Mouse (Mus musculus): ENCODE measurements around the gene Pgd. TPM values are rescaled to one million over a fixed set of nuclear protein-coding genes. Genes with fewer than 3 reads are reported as not detected.
"Not testable (repeated sequence)": the region's sequence is repeated elsewhere in the genome, so short reads cannot be mapped to it uniquely, and the experiment has no call there.

Gene Pgd
- polyA plus RNA-seq, 1 experiment from 2014 or later, result 250 TPM

GRCm38 (mm10) chr4:149131789-149132565 lies 34.6 kb downstream of the Pgd start:
- Histone ChIP-seq H3K9me3 (ENCODE audit: control insufficient read depth, low read length) (no peaks in the 10 kb centered on the region), H3K27ac (ENCODE audit: low read length) (no peak overlapping the region), H3K36me3 (ENCODE audit: control insufficient read depth, insufficient read depth, low read length) (peaks cover 7% of the 10 kb centered on the region; the same call in 1 of the 2 replicates), H3K9ac (ENCODE audit: low read depth, low read length) (no peak overlapping the region), H3K27me3 (replicated peaks; ENCODE audit: control insufficient read depth, insufficient read depth, low read length) (no peaks in the 10 kb centered on the region), H3K4me2 (ENCODE audit: low read depth, low read length) (no peak overlapping the region), H3K4me3 (ENCODE audit: low read length) (no peak overlapping the region), H3K4me1 (ENCODE audit: control insufficient read depth, insufficient read depth, low read length) (peaks cover 8% of the 10 kb centered on the region)
- 62% methylated on average over 21 of the region's 21 CpGs for WGBS
- no peak for ATAC-seq

DNA sequence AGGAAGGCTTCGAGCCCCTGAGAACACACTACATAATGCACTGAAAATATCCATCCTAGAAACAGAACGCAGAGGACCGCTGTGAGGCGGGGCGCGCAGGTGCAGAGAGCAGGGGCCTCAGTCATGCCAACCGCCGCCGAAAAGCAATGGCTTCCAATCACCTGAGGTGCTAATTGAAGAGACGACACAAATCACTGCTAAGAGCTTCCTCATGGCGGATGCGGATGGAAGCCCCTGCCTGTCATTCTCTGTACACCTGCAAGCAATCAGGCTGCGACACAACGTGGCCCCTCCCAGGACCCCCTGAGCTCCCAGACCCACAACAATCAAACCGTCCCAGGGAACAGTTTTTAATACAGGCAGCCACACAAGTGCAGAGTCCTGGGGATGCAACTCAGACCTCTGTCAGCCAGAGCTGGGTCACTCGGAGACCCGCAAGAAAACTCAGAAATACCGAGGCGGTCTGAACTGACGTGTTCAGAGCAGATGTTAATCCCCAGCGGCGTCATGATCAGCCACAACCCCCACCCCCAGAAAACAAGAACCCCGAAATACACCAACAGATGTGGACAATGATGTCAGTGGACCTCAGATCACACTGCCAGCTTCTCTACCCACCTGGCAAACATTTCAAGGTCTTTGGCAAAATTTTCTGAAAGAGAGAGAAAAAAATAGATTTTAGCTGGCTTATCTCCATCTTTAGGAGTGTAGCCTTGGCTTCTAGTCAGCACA lies 35.4 kb downstream of the Pgd start:
- WGBS, result 90% methylated on average over 23 of the region's 23 CpGs
- Histone ChIP-seq H3K36me3 (ENCODE audit: control insufficient read depth, insufficient read depth, low read length) (peaks cover 7% of the 10 kb centered on the region; the same call in 1 of the 2 replicates), H3K9me3 (ENCODE audit: control insufficient read depth, low read length) (no peaks in the 10 kb centered on the region), H3K4me2 (ENCODE audit: low read depth, low read length) (no peak overlapping the region), H3K4me3 (ENCODE audit: low read length) (no peak overlapping the region), H3K4me1 (ENCODE audit: control insufficient read depth, insufficient read depth, low read length) (peaks cover under 1% of the 10 kb centered on the region; the same call in 1 of the 2 replicates), H3K27me3 (replicated peaks; ENCODE audit: control insufficient read depth, insufficient read depth, low read length) (no peaks in the 10 kb centered on the region), H3K27ac (ENCODE audit: low read length) (no peak overlapping the region), H3K9ac (ENCODE audit: low read depth, low read length) (no peak overlapping the region)
- ATAC-seq, result no peak

DNA sequence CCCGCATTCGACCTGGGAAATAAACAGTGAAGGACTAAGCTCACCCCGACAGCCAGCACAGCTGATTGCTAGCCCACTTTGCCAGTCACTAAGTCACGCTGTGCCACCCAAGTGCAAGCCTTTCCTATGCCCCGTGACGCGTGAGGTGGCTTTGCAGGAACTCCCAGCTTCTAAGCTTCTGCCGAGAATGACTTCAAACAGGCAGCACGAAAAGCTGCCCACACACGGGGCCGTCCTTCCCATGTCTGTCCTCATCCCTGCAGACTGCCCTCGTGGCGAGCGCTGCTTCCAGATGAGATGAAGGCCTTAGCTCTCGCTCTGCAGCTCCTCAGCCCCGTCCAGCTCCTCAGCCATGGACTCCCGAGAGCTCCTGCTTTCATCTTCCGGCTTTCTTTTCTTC lies 38.1 kb downstream of the Pgd start:
- no peak for ATAC-seq
- H3K9ac ChIP-seq (ENCODE audit: low read depth, low read length), result no peak overlapping the region
- peaks cover 7% of the 10 kb centered on the region; the same call in 1 of the 2 replicates for H3K36me3 ChIP-seq (ENCODE audit: control insufficient read depth, insufficient read depth, low read length)
- no peak overlapping the region for H3K4me3 ChIP-seq (ENCODE audit: low read length)
- no peak overlapping the region for H3K27ac ChIP-seq (ENCODE audit: low read length)
- WGBS, result 73% methylated on average over 18 of the region's 18 CpGs
- H3K4me2 ChIP-seq (ENCODE audit: low read depth, low read length), result no peak overlapping the region
- 0 out of 2 replicates have a peak, but pooled peaks cover under 1% of the 10 kb centered on the region for H3K4me1 ChIP-seq (ENCODE audit: control insufficient read depth, insufficient read depth, low read length)
- H3K27me3 ChIP-seq (replicated peaks; ENCODE audit: control insufficient read depth, insufficient read depth, low read length), result no peaks in the 10 kb centered on the region
- H3K9me3 ChIP-seq (ENCODE audit: control insufficient read depth, low read length), result no peaks in the 10 kb centered on the region

DNA sequence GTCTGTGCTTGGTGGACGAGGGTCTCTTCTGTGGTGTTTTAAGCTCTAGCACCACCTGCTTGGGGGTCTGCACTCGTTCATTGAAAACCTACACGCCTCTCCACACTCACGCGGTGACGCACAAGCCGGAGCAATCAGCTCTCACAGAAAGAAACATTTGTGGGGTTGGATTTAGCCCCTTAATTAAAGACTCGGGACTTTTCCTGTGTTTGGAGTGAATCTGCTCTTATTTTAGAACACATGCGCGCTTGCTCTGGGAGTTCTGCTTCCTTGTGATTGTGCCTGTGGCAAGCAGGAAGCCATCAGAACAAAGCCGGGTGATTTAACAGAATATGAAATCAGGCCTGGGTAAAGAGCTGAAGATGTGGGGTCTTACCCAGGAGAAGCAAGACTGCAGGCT lies 39.9 kb downstream of the Pgd start, which contains the start of gene Cort:
Cort (minus strand) TSS at position 101 of the 400 bp plus-strand sequence.
- H3K9ac ChIP-seq (ENCODE audit: low read depth, low read length), result no peak within 1 kb of the TSS
- H3K4me2 ChIP-seq (ENCODE audit: low read depth, low read length), result no peak within 1 kb of the TSS
- H3K4me3 ChIP-seq (ENCODE audit: low read length), result no peak within 1 kb of the TSS
- 0 out of 2 replicates have a peak, but pooled peaks cover 4% of the 10 kb centered on the region for H3K4me1 ChIP-seq (ENCODE audit: control insufficient read depth, insufficient read depth, low read length)
- no peaks in the 10 kb centered on the region for H3K9me3 ChIP-seq (ENCODE audit: control insufficient read depth, low read length)
- no peaks in the 10 kb centered on the region for H3K27me3 ChIP-seq (replicated peaks; ENCODE audit: control insufficient read depth, insufficient read depth, low read length)
- no peak within 1 kb of the TSS for H3K27ac ChIP-seq (ENCODE audit: low read length)
- no peak for ATAC-seq
- H3K36me3 ChIP-seq (ENCODE audit: control insufficient read depth, insufficient read depth, low read length), result peaks cover 7% of the 10 kb centered on the region; the same call in 1 of the 2 replicates
- 81% methylated on average over 11 of the region's 11 CpGs for WGBS

GRCm38 (mm10) chr4:149126115-149126509 lies 40.5 kb downstream of the Pgd start:
- no peak overlapping the region for H3K27ac ChIP-seq (ENCODE audit: low read length)
- H3K4me1 ChIP-seq (ENCODE audit: control insufficient read depth, insufficient read depth, low read length), result 0 out of 2 replicates have a peak, but pooled peaks cover 4% of the 10 kb centered on the region
- 58% methylated on average over 6 of the region's 6 CpGs for WGBS

GRCm38 (mm10) chr4:149125341-149126114 lies 41.0 kb downstream of the Pgd start:
- H3K4me3 ChIP-seq (ENCODE audit: low read length), result no peak overlapping the region
- H3K9ac ChIP-seq (ENCODE audit: low read depth, low read length), result no peak overlapping the region
- 0 out of 2 replicates have a peak, but pooled peaks cover 4% of the 10 kb centered on the region for H3K4me1 ChIP-seq (ENCODE audit: control insufficient read depth, insufficient read depth, low read length)
- 63% methylated on average over 11 of the region's 11 CpGs for WGBS
- H3K4me2 ChIP-seq (ENCODE audit: low read depth, low read length), result no peak overlapping the region
- H3K9me3 ChIP-seq (ENCODE audit: control insufficient read depth, low read length), result no peaks in the 10 kb centered on the region
- peaks cover 2% of the 10 kb centered on the region; the same call in 1 of the 2 replicates for H3K36me3 ChIP-seq (ENCODE audit: control insufficient read depth, insufficient read depth, low read length)
- H3K27me3 ChIP-seq (replicated peaks; ENCODE audit: control insufficient read depth, insufficient read depth, low read length), result no peaks in the 10 kb centered on the region
- no peak for ATAC-seq
- H3K27ac ChIP-seq (ENCODE audit: low read length), result no peak overlapping the region

More at GRCm38 (mm10) chr4:149126115-149126509, 40.5 kb downstream of the Pgd start:
- H3K9me3 ChIP-seq (ENCODE audit: control insufficient read depth, low read length), result no peaks in the 10 kb centered on the region
- ATAC-seq, result no peak
- peaks cover 5% of the 10 kb centered on the region; the same call in 1 of the 2 replicates for H3K36me3 ChIP-seq (ENCODE audit: control insufficient read depth, insufficient read depth, low read length)
- no peaks in the 10 kb centered on the region for H3K27me3 ChIP-seq (replicated peaks; ENCODE audit: control insufficient read depth, insufficient read depth, low read length)
- H3K4me2 ChIP-seq (ENCODE audit: low read depth, low read length), result no peak overlapping the region
- no peak overlapping the region for H3K9ac ChIP-seq (ENCODE audit: low read depth, low read length)
- H3K4me3 ChIP-seq (ENCODE audit: low read length), result no peak overlapping the region

DNA sequence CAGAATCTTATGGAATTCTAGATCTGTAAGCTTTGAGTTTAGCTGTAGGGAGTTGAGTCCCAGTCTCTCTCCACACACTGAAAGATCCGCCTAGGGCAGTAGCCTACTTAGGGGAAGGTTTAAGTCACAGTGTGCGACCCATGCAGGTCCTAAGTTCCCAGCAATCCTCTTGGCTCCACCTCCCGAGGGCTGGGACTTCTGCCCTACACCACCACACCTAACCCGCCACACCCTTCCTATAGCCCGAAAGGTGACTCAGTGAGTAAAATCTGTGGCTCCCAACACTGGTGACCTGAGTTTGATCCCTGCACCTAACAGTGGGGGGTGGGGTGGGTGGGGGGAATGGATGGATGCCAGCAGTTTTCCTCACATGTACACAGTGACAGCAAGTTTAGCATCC lies 43.1 kb downstream of the Pgd start:
- Histone ChIP-seq H3K27me3 (replicated peaks; ENCODE audit: control insufficient read depth, insufficient read depth, low read length) (no peaks in the 10 kb centered on the region), H3K9me3 (ENCODE audit: control insufficient read depth, low read length) (no peaks in the 10 kb centered on the region), H3K4me2 (ENCODE audit: low read depth, low read length) (no peak overlapping the region), H3K27ac (ENCODE audit: low read length) (no peak overlapping the region), H3K4me1 (ENCODE audit: control insufficient read depth, insufficient read depth, low read length) (0 out of 2 replicates have a peak, but pooled peaks cover 4% of the 10 kb centered on the region), H3K4me3 (ENCODE audit: low read length) (no peak overlapping the region), H3K36me3 (ENCODE audit: control insufficient read depth, insufficient read depth, low read length) (no peaks in the 10 kb centered on the region), H3K9ac (ENCODE audit: low read depth, low read length) (no peak overlapping the region)
- ATAC-seq, result peak; percentile 79
- WGBS, result 52% methylated on average over 5 of the region's 5 CpGs

DNA sequence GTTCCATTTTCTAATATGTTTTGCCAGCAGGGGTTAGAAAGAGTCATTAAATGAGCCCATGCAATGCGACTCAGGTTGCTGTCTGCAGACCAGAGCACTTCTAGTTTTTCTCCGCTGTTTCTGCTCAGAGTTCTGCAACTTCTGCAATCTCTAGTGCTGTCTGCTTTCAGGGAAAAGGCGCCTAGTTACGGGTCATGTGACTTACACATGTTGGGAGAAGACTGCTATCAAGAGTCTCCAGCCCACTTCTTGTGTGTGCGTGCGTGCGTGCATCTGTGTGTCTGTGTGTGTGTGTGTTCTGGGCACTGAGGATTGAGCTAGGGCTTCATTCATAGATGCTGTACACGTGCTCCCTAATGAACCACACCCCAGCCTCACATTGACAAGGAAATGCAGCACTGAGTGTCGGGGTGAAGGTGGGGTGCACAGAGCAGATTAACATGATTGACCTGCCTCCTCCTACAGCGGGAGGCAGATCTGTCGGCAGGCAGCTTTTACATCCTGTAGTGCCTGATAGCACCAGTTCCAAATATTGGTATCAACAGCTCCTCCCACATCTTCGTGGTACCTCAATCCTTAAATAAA lies 46.5 kb downstream of the Pgd start:
- 84% methylated on average over 12 of the region's 12 CpGs for WGBS
- not testable (repeated sequence) for H3K4me2 ChIP-seq (ENCODE audit: low read depth, low read length); H3K36me3 ChIP-seq (ENCODE audit: control insufficient read depth, insufficient read depth, low read length); H3K27me3 ChIP-seq (replicated peaks; ENCODE audit: control insufficient read depth, insufficient read depth, low read length); H3K27ac ChIP-seq (ENCODE audit: low read length); H3K4me3 ChIP-seq (ENCODE audit: low read length); H3K9me3 ChIP-seq (ENCODE audit: control insufficient read depth, low read length); ATAC-seq; H3K9ac ChIP-seq (ENCODE audit: low read depth, low read length); H3K4me1 ChIP-seq (ENCODE audit: control insufficient read depth, insufficient read depth, low read length)
